Mouse (Mus musculus) embryonic facial prominence, embryonic 12.5 days (tissue): ENCODE data around the gene Slc35c1. TPM values are rescaled to one million over a fixed set of nuclear protein-coding genes. Genes with fewer than 3 reads are reported as not detected.

Experiments used
- ATAC-seq: fragments of 200-750 bp; cut with Nextera tagmentation; 2 replicates; pipeline ENCODE4 v1.8.0; 2017; ENCODE audit not compliant: insufficient number of reproducible peaks, insufficient read depth, low FRiP score, low TSS enrichment
- H3K27ac ChIP-seq: fragments of 300-500 bp; sonication (generic); 2 replicates; pipeline ENCODE4 v1.5.1; 2016; ENCODE audit warnings: mild to moderate bottlenecking
- H3K27me3 ChIP-seq: fragments of 300-500 bp; sonication (generic); 2 replicates; pipeline ENCODE4 v1.6.1; 2016; ENCODE audit warnings: mild to moderate bottlenecking, moderate library complexity
- H3K36me3 ChIP-seq: fragments of 300-500 bp; sonication (generic); 2 replicates; pipeline ENCODE4 v1.6.1; 2016; ENCODE audit warnings: mild to moderate bottlenecking
- H3K4me1 ChIP-seq: fragments of 300-500 bp; sonication (generic); 2 replicates; pipeline ENCODE4 v1.6.1; 2016
- H3K4me2 ChIP-seq: fragments of 300-500 bp; sonication (generic); replicated peaks from 2 replicates; pipeline ENCODE4 v1.6.1; 2016; ENCODE audit warnings: mild to moderate bottlenecking, moderate library complexity
- H3K4me3 ChIP-seq: fragments of 300-500 bp; sonication (generic); 2 replicates; pipeline ENCODE4 v1.5.1; 2016; ENCODE audit warnings: mild to moderate bottlenecking
- H3K9ac ChIP-seq: fragments of 300-500 bp; sonication (generic); 2 replicates; pipeline ENCODE4 v1.6.1; 2016; ENCODE audit warnings: mild to moderate bottlenecking, moderate library complexity
- H3K9me3 ChIP-seq: fragments of 300-500 bp; sonication (generic); 2 replicates; pipeline ENCODE4 v1.6.1; 2016; ENCODE audit warnings: mild to moderate bottlenecking, moderate library complexity
- WGBS: fragments of 180-500 bp; shearing (Covaris S2); methylation state at CpG from one replicate; pipeline ENCODE4 v1.1.7; 2016; 5-methylcytosine and 5-hydroxymethylcytosine counted together
- polyA plus RNA-seq: library from polyadenylated mRNA; unstranded; fragments of >200 nt; fragmentation: Nextera tagmentation; extraction: Ambion mirVana; gene quantifications from 2 replicates; pipeline ENCODE4 v1.2.1, GENCODE M21; 2016

Gene Slc35c1
- polyA plus RNA-seq, 1 experiment from 2014 or later = 10.2 TPM

- no peaks in the 10 kb centered on the region for H3K4me1 ChIP-seq
- 73% methylated on average over 8 of the region's 8 CpGs for WGBS
- no peak overlapping the region for H3K4me3 ChIP-seq
- H3K27ac ChIP-seq = no peak overlapping the region
- H3K36me3 ChIP-seq = no peaks in the 10 kb centered on the region
- H3K9me3 ChIP-seq = no peaks in the 10 kb centered on the region
- H3K9ac ChIP-seq = no peak overlapping the region
- no peak for ATAC-seq
- no peak overlapping the region for H3K4me2 ChIP-seq
- no peaks in the 10 kb centered on the region for H3K27me3 ChIP-seq
Measured at GRCm38 (mm10) chr2:92446656-92447055, 13.7 kb downstream of the Slc35c1 start.

GRCm38 (mm10) chr2:92445890-92446289 lies 14.4 kb downstream of the Slc35c1 start:
- no peaks in the 10 kb centered on the region for H3K36me3 ChIP-seq
- ATAC-seq = no peak
- 39% methylated on average over 9 of the region's 9 CpGs for WGBS
- no peaks in the 10 kb centered on the region for H3K4me1 ChIP-seq
- no peaks in the 10 kb centered on the region for H3K27me3 ChIP-seq
- no peak overlapping the region for H3K4me3 ChIP-seq
- no peaks in the 10 kb centered on the region for H3K9me3 ChIP-seq
- H3K27ac ChIP-seq = no peak overlapping the region
- no peak overlapping the region for H3K9ac ChIP-seq
- H3K4me2 ChIP-seq = no peak overlapping the region

GRCm38 (mm10) chr2:92444376-92444775 lies 16.0 kb downstream of the Slc35c1 start:
- Histone ChIP-seq H3K27ac (no peak overlapping the region), H3K4me2 (no peak overlapping the region), H3K27me3 (0 out of 2 replicates have a peak, but pooled peaks cover 3% of the 10 kb centered on the region), H3K4me3 (no peak overlapping the region), H3K9ac (no peak overlapping the region), H3K4me1 (no peaks in the 10 kb centered on the region), H3K9me3 (no peaks in the 10 kb centered on the region), H3K36me3 (no peaks in the 10 kb centered on the region)
- no peak for ATAC-seq
- WGBS = 54% methylated on average over 4 of the region's 4 CpGs

- H3K36me3 ChIP-seq = no peaks in the 10 kb centered on the region
- no peaks in the 10 kb centered on the region for H3K9me3 ChIP-seq
- H3K9ac ChIP-seq = no peak overlapping the region
- H3K27me3 ChIP-seq = 0 out of 2 replicates have a peak, but pooled peaks cover 3% of the 10 kb centered on the region
- no peaks in the 10 kb centered on the region for H3K4me1 ChIP-seq
- H3K4me2 ChIP-seq = no peak overlapping the region
- no peak overlapping the region for H3K27ac ChIP-seq
- ATAC-seq = no peak
- H3K4me3 ChIP-seq = no peak overlapping the region
- WGBS = 76% methylated on average over 4 of the region's 4 CpGs
Measured at GRCm38 (mm10) chr2:92443313-92443712, 17.0 kb downstream of the Slc35c1 start.

- WGBS = 67% methylated on average over 12 of the region's 12 CpGs
- H3K27ac ChIP-seq = no peak overlapping the region
- H3K36me3 ChIP-seq = no peaks in the 10 kb centered on the region
- no peak overlapping the region for H3K4me3 ChIP-seq
- H3K9me3 ChIP-seq = no peaks in the 10 kb centered on the region
- H3K27me3 ChIP-seq = 0 out of 2 replicates have a peak, but pooled peaks cover 3% of the 10 kb centered on the region
- ATAC-seq = no peak
- H3K4me2 ChIP-seq = no peak overlapping the region
- no peak overlapping the region for H3K9ac ChIP-seq
- no peaks in the 10 kb centered on the region for H3K4me1 ChIP-seq
Measured at GRCm38 (mm10) chr2:92442419-92443001, 17.8 kb downstream of the Slc35c1 start.

GRCm38 (mm10) chr2:92440432-92440831 lies 19.9 kb downstream of the Slc35c1 start:
- Histone ChIP-seq H3K4me3 (no peak overlapping the region), H3K9ac (no peak overlapping the region), H3K36me3 (no peaks in the 10 kb centered on the region), H3K27me3 (0 out of 2 replicates have a peak, but pooled peaks cover 3% of the 10 kb centered on the region), H3K9me3 (0 out of 2 replicates have a peak, but pooled peaks cover 3% of the 10 kb centered on the region), H3K4me2 (no peak overlapping the region), H3K27ac (no peak overlapping the region), H3K4me1 (no peaks in the 10 kb centered on the region)
- 61% methylated on average over 6 of the region's 6 CpGs for WGBS
- no peak for ATAC-seq

GRCm38 (mm10) chr2:92438567-92438966 lies 21.8 kb downstream of the Slc35c1 start:
- 0 out of 2 replicates have a peak, but pooled peaks cover 7% of the 10 kb centered on the region for H3K4me1 ChIP-seq
- no peak overlapping the region for H3K4me3 ChIP-seq
- ATAC-seq = no peak
- 0 out of 2 replicates have a peak, but pooled peaks cover 3% of the 10 kb centered on the region for H3K27me3 ChIP-seq
- no peak overlapping the region for H3K4me2 ChIP-seq
- H3K9me3 ChIP-seq = 0 out of 2 replicates have a peak, but pooled peaks cover 3% of the 10 kb centered on the region
- no peaks in the 10 kb centered on the region for H3K36me3 ChIP-seq
- H3K27ac ChIP-seq = no peak overlapping the region
- H3K9ac ChIP-seq = no peak overlapping the region
- 66% methylated on average over 3 of the region's 3 CpGs for WGBS

GRCm38 (mm10) chr2:92437875-92438274 lies 22.5 kb downstream of the Slc35c1 start:
- Histone ChIP-seq H3K27me3 (0 out of 2 replicates have a peak, but pooled peaks cover 3% of the 10 kb centered on the region), H3K36me3 (no peaks in the 10 kb centered on the region), H3K4me2 (no peak overlapping the region; the same call in 1 of the 2 replicates), H3K4me3 (no peak overlapping the region), H3K27ac (no peak overlapping the region), H3K9me3 (0 out of 2 replicates have a peak, but pooled peaks cover 3% of the 10 kb centered on the region), H3K9ac (no peak overlapping the region), H3K4me1 (peaks cover 10% of the 10 kb centered on the region)
- 1% methylated on average over 5 of the region's 5 CpGs for WGBS
- ATAC-seq = no peak

- no peak overlapping the region for H3K27ac ChIP-seq
- no peak overlapping the region for H3K9ac ChIP-seq
- H3K27me3 ChIP-seq = 0 out of 2 replicates have a peak, but pooled peaks cover 3% of the 10 kb centered on the region
- no peak overlapping the region for H3K4me2 ChIP-seq
- H3K4me1 ChIP-seq = peaks cover 15% of the 10 kb centered on the region
- H3K4me3 ChIP-seq = no peak overlapping the region
- no peak for ATAC-seq
- H3K9me3 ChIP-seq = 0 out of 2 replicates have a peak, but pooled peaks cover 3% of the 10 kb centered on the region
- H3K36me3 ChIP-seq = no peaks in the 10 kb centered on the region
- WGBS = 87% methylated on average over 4 of the region's 4 CpGs
Measured at GRCm38 (mm10) chr2:92437366-92437765, 23.0 kb downstream of the Slc35c1 start.

GRCm38 (mm10) chr2:92435023-92435422 lies 25.3 kb downstream of the Slc35c1 start:
- no peak overlapping the region for H3K4me3 ChIP-seq

GRCm38 (mm10) chr2:92434375-92434745 lies 26.0 kb downstream of the Slc35c1 start:
- peak overlapping the region; percentile 88 for H3K4me2 ChIP-seq
- 0 out of 2 replicates have a peak, but pooled peaks cover 3% of the 10 kb centered on the region for H3K9me3 ChIP-seq
- no peaks in the 10 kb centered on the region for H3K27me3 ChIP-seq
- H3K9ac ChIP-seq = peak overlapping the region; percentile 77; the same call in 1 of the 2 replicates
- ATAC-seq = no peak
- H3K4me1 ChIP-seq = peaks cover 39% of the 10 kb centered on the region
- no peaks in the 10 kb centered on the region for H3K36me3 ChIP-seq
- peak overlapping the region; percentile 95 for H3K4me3 ChIP-seq
- H3K27ac ChIP-seq = no peak overlapping the region
- WGBS = 10% methylated on average over 12 of the region's 12 CpGs

More at GRCm38 (mm10) chr2:92435023-92435422, 25.3 kb downstream of the Slc35c1 start:
- no peak overlapping the region for H3K27ac ChIP-seq
- H3K9me3 ChIP-seq = 0 out of 2 replicates have a peak, but pooled peaks cover 3% of the 10 kb centered on the region
- ATAC-seq = no peak
- peaks cover 36% of the 10 kb centered on the region for H3K4me1 ChIP-seq
- no peak overlapping the region for H3K9ac ChIP-seq
- H3K4me2 ChIP-seq = peak overlapping the region; percentile 88; the same call in 1 of the 2 replicates
- 0 out of 2 replicates have a peak, but pooled peaks cover 3% of the 10 kb centered on the region for H3K27me3 ChIP-seq
- 54% methylated on average over 6 of the region's 6 CpGs for WGBS
- no peaks in the 10 kb centered on the region for H3K36me3 ChIP-seq
